Mouse (Mus musculus) forebrain, embryonic 16.5 days (tissue): Measurements from ENCODE around the gene Specc1. TPM values are rescaled to one million over a fixed set of nuclear protein-coding genes. Genes with fewer than 3 reads are reported as not detected.

Source experiments
- ATAC-seq: fragments of 200-750 bp; cut with Nextera tagmentation; 2 replicates; pipeline ENCODE4 v1.8.0; 2017; ENCODE audit warnings: mild to moderate bottlenecking, moderate library complexity
- H3K27ac ChIP-seq: fragments of 300-500 bp; sonication (generic); 2 replicates; pipeline ENCODE4 v1.5.1; 2014; ENCODE audit warnings: low read length, control low read depth
- H3K27me3 ChIP-seq: fragments of 300-500 bp; sonication (generic); replicated peaks from 2 replicates; pipeline ENCODE4 v1.6.1; 2014; ENCODE audit warnings: low read length; ENCODE audit not compliant: control insufficient read depth, insufficient read depth
- H3K36me3 ChIP-seq: fragments of 300-500 bp; sonication (generic); 2 replicates; pipeline ENCODE4 v1.6.1; 2014; ENCODE audit not compliant: control insufficient read depth, insufficient read depth
- H3K4me1 ChIP-seq: fragments of 300-500 bp; sonication (generic); replicated peaks from 2 replicates; pipeline ENCODE4 v1.6.1; 2014; ENCODE audit warnings: low read length; ENCODE audit not compliant: control insufficient read depth, insufficient read depth
- H3K4me2 ChIP-seq: fragments of 300-500 bp; sonication (generic); 2 replicates; pipeline ENCODE4 v1.6.1; 2014; ENCODE audit warnings: mild to moderate bottlenecking, low read length, control low read depth
- H3K4me3 ChIP-seq: fragments of 300-500 bp; sonication (generic); replicated peaks from 2 replicates; pipeline ENCODE4 v1.5.1; 2014; ENCODE audit warnings: mild to moderate bottlenecking, low read length, control low read depth
- H3K9ac ChIP-seq: fragments of 300-500 bp; sonication (generic); replicated peaks from 2 replicates; pipeline ENCODE4 v1.6.1; 2014; ENCODE audit warnings: low read depth, low read length, control low read depth
- H3K9me3 ChIP-seq: fragments of 300-500 bp; sonication (generic); 2 replicates; pipeline ENCODE4 v1.6.1; 2016; ENCODE audit warnings: low read length; ENCODE audit not compliant: control insufficient read depth
- WGBS: fragments of 180-500 bp; shearing (Covaris S2); extraction: QIAGEN DNeasy Blood & Tissue Kit; methylation state at CpG from one replicate; pipeline ENCODE4 v1.1.7; 2014; 5-methylcytosine and 5-hydroxymethylcytosine counted together
- polyA plus RNA-seq: library from polyadenylated mRNA; unstranded; fragments of >200 nt; fragmentation: Nextera tagmentation; extraction: Ambion mirVana; gene quantifications from 2 replicates; pipeline ENCODE4 v1.2.1, GENCODE M21; 2015

Gene Specc1
- polyA plus RNA-seq, 1 experiment from 2014 or later = 9.4 TPM

GRCm38 (mm10) chr11:62253380-62253779 lies 296.8 kb downstream of the Specc1 start:
- WGBS = 68% methylated on average over 5 of the region's 5 CpGs
- Histone ChIP-seq H3K4me3 (no peak overlapping the region), H3K4me1 (peaks cover 12% of the 10 kb centered on the region)

GRCm38 (mm10) chr11:62259214-62259613 lies 302.7 kb downstream of the Specc1 start:
- no peaks in the 10 kb centered on the region for H3K9me3 ChIP-seq
- no peaks in the 10 kb centered on the region for H3K4me1 ChIP-seq
- no peak overlapping the region for H3K4me3 ChIP-seq
- WGBS = 55% methylated on average over 5 of the region's 5 CpGs
- no peak for ATAC-seq
- no peak overlapping the region for H3K27ac ChIP-seq
- no peaks in the 10 kb centered on the region for H3K27me3 ChIP-seq
- H3K4me2 ChIP-seq = no peak overlapping the region
- no peaks in the 10 kb centered on the region for H3K36me3 ChIP-seq
- H3K9ac ChIP-seq = no peak overlapping the region

More at GRCm38 (mm10) chr11:62253380-62253779, 296.8 kb downstream of the Specc1 start:
- H3K9me3 ChIP-seq = no peaks in the 10 kb centered on the region
- no peak overlapping the region for H3K4me2 ChIP-seq
- peaks cover 12% of the 10 kb centered on the region for H3K27me3 ChIP-seq
- no peaks in the 10 kb centered on the region for H3K36me3 ChIP-seq
- ATAC-seq = no peak
- H3K27ac ChIP-seq = no peak overlapping the region
- H3K9ac ChIP-seq = no peak overlapping the region

DNA sequence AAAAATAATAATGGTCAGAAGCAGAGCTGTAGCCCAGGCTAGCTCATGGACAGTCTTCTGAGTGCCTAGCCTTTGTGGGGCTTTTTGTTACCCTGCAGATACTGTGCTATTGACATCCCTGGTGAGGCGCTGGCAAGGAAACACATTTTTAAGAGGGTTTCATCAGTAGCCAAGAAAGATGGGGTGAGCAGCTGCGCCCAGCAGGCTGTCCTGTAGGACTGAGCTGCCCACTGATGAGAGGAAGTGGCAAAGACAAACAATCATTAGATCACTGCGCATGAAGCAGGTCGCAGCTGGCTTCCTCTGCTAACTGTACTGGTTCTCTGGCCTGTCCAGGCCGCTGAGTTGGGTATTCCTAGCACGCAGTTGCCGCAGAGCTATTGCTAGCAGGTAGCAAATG lies 307.0 kb downstream of the Specc1 start:
- H3K4me2 ChIP-seq = no peak overlapping the region
- H3K36me3 ChIP-seq = no peaks in the 10 kb centered on the region
- H3K4me3 ChIP-seq = no peak overlapping the region
- no peaks in the 10 kb centered on the region for H3K27me3 ChIP-seq
- 78% methylated on average over 7 of the region's 7 CpGs for WGBS
- H3K9ac ChIP-seq = no peak overlapping the region
- no peak overlapping the region for H3K27ac ChIP-seq
- ATAC-seq = no peak
- H3K9me3 ChIP-seq = no peaks in the 10 kb centered on the region
- H3K4me1 ChIP-seq = peaks cover 11% of the 10 kb centered on the region

GRCm38 (mm10) chr11:62264018-62264417 lies 307.5 kb downstream of the Specc1 start:
- ATAC-seq = no peak
- H3K36me3 ChIP-seq = no peaks in the 10 kb centered on the region
- no peaks in the 10 kb centered on the region for H3K9me3 ChIP-seq
- H3K4me3 ChIP-seq = no peak overlapping the region
- no peak overlapping the region for H3K9ac ChIP-seq
- peaks cover 11% of the 10 kb centered on the region for H3K4me1 ChIP-seq
- no peak overlapping the region for H3K27ac ChIP-seq
- H3K4me2 ChIP-seq = no peak overlapping the region
- H3K27me3 ChIP-seq = no peaks in the 10 kb centered on the region
- 70% methylated on average over 7 of the region's 7 CpGs for WGBS

GRCm38 (mm10) chr11:62265642-62266041 lies 309.1 kb downstream of the Specc1 start:
- no peak for ATAC-seq
- no peak overlapping the region for H3K27ac ChIP-seq

DNA sequence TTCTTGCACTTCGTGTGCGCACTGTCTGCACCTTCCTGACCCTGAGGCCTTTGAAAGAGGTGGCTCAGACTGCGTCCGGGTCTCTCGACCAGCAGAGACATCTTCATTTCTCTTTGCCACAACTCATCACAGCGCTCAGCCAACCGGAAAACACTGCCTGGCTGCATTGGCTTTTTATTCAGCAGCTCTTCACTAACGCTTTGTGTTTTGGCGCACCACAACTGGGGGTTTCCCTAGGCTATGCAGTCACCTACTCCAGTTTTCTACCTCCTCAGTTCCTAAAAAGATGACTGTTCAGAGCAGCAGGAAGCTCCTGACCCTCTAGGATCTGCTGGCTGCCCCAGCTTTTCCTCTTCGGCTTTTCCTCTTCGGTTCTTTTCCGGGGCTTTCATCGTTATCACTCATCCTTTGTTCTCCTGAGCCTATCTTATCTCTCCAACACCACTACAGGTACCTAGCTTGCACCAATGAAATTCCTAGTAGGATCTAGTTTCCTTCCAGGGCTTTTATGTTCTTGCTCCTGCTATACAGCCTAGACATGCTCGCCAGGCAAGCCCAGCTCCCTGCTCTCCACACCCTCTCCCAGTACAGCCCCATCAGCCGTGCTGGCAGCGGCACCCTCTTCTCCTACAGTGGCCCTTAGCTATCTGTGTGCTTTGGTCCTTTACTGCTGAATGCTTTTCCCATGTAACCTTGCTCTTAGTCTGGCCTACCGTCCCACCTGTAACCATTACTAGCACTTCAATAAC lies 310.1 kb downstream of the Specc1 start:
- Histone ChIP-seq H3K9ac (no peak overlapping the region), H3K27me3 (no peaks in the 10 kb centered on the region), H3K4me2 (no peak overlapping the region), H3K9me3 (no peaks in the 10 kb centered on the region), H3K27ac (no peak overlapping the region), H3K4me1 (peaks cover 11% of the 10 kb centered on the region), H3K4me3 (no peak overlapping the region), H3K36me3 (no peaks in the 10 kb centered on the region)
- no peak for ATAC-seq
- 45% methylated on average over 17 of the region's 17 CpGs for WGBS

More at GRCm38 (mm10) chr11:62265642-62266041, 309.1 kb downstream of the Specc1 start:
- no peaks in the 10 kb centered on the region for H3K27me3 ChIP-seq
- H3K9me3 ChIP-seq = no peaks in the 10 kb centered on the region
- no peak overlapping the region for H3K4me3 ChIP-seq
- H3K9ac ChIP-seq = no peak overlapping the region
- H3K4me2 ChIP-seq = no peak overlapping the region
- no peaks in the 10 kb centered on the region for H3K36me3 ChIP-seq
- 58% methylated on average over 7 of the region's 7 CpGs for WGBS
- peaks cover 11% of the 10 kb centered on the region for H3K4me1 ChIP-seq

- ATAC-seq = no peak
- H3K27ac ChIP-seq = no peak overlapping the region
- H3K9me3 ChIP-seq = no peaks in the 10 kb centered on the region
- no peak overlapping the region for H3K4me2 ChIP-seq
- H3K27me3 ChIP-seq = no peaks in the 10 kb centered on the region
- WGBS = 77% methylated on average over 8 of the region's 8 CpGs
- H3K4me1 ChIP-seq = peaks cover 11% of the 10 kb centered on the region
- no peak overlapping the region for H3K9ac ChIP-seq
- no peak overlapping the region for H3K4me3 ChIP-seq
- no peaks in the 10 kb centered on the region for H3K36me3 ChIP-seq
Measured at GRCm38 (mm10) chr11:62268381-62268780, 311.8 kb downstream of the Specc1 start.

GRCm38 (mm10) chr11:62269097-62269496 lies 312.5 kb downstream of the Specc1 start:
- no peak overlapping the region for H3K9ac ChIP-seq
- no peak overlapping the region for H3K27ac ChIP-seq
- ATAC-seq = no peak
- no peaks in the 10 kb centered on the region for H3K9me3 ChIP-seq
- H3K27me3 ChIP-seq = no peaks in the 10 kb centered on the region
- peaks cover 11% of the 10 kb centered on the region for H3K4me1 ChIP-seq
- no peak overlapping the region for H3K4me3 ChIP-seq
- no peak overlapping the region for H3K4me2 ChIP-seq
- H3K36me3 ChIP-seq = no peaks in the 10 kb centered on the region
- WGBS = 83% methylated on average over 12 of the region's 12 CpGs

GRCm38 (mm10) chr11:62270851-62271250 lies 314.3 kb downstream of the Specc1 start:
- no peak overlapping the region for H3K9ac ChIP-seq
- H3K27ac ChIP-seq = no peak overlapping the region
- H3K9me3 ChIP-seq = no peaks in the 10 kb centered on the region
- peaks cover 8% of the 10 kb centered on the region for H3K4me1 ChIP-seq
- no peak for ATAC-seq
- no peaks in the 10 kb centered on the region for H3K27me3 ChIP-seq
- H3K4me2 ChIP-seq = no peak overlapping the region
- H3K4me3 ChIP-seq = no peak overlapping the region
- WGBS = 67% methylated on average over 5 of the region's 5 CpGs
- H3K36me3 ChIP-seq = no peaks in the 10 kb centered on the region
